Mouse (Mus musculus): ENCODE measurements at regions not wholly inside any gene's neighbourhood (a gene's known extent, or its start where the extent isn't known, plus 50 kb on each side); places are given as distances from the start of the nearest gene placed in this dataset.

DNA sequence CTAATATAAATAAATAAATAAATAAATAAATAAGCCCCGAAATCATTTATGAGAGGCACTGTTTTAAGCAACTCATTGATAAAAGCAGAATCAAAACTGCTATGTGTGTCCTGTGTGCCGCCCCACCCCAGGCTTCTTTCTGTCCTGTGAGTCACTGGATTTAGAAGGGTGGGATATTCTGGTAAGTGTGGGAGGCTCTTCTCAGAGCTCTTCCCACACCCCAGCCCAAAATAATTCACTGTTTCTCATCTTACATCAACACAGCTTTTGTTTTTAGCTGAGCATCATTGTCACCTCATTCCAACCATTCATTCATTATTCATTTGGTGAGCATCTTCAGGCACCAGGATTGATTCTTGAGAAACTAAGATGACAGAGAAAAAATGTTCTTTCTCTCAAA is 118.4 kb downstream of the Barx2 start:
- no peak for DNase-seq (ENCODE audit: low read depth, low spot score)
- WGBS, result 88% methylated on average over 2 of the region's 2 CpGs

DNA sequence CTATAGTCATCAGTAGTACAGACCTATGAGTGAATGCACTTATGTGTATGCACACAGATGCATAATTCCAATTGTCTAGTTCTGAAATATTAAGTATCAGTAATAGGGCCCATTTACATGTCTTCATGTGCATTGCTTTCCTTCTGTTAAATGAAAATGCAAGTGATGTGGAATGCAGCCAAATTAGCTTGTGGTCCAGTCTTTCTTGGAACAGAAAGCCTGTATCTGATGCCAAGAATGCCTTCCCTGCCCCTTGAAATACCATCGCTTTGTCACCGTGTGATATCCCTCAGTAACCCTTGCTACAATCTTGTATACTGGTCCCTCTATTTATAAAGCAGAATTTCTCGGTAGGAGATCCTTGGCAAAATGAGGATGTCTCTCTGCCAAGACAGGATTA is 137.3 kb downstream of the Barx2 start:
- 81% methylated on average over 3 of the region's 3 CpGs for WGBS
- no peak for DNase-seq (ENCODE audit: low read depth, low spot score)

DNA sequence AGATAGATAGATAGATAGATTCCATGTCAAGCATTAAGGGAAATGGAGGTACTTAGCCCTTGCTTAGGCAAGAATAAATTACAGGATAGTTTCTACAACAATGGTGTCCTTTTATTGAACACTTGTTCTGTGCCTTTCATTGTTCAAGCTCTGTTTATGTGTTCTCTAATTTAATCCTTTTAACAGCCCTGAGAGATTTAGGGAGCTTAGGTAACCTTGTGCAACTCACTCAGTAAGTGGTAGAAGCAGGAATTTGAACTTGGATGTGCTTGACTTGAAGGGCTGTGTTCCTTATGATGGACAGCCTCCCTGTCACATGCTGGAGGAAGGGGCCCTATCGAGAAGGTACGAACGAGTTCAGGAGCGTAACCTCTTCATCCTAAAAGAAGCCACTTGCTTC is 147.9 kb downstream of the Barx2 start:
- DNase-seq (ENCODE audit: low read depth, low spot score), result no peak
- 87% methylated on average over 4 of the region's 4 CpGs for WGBS

DNA sequence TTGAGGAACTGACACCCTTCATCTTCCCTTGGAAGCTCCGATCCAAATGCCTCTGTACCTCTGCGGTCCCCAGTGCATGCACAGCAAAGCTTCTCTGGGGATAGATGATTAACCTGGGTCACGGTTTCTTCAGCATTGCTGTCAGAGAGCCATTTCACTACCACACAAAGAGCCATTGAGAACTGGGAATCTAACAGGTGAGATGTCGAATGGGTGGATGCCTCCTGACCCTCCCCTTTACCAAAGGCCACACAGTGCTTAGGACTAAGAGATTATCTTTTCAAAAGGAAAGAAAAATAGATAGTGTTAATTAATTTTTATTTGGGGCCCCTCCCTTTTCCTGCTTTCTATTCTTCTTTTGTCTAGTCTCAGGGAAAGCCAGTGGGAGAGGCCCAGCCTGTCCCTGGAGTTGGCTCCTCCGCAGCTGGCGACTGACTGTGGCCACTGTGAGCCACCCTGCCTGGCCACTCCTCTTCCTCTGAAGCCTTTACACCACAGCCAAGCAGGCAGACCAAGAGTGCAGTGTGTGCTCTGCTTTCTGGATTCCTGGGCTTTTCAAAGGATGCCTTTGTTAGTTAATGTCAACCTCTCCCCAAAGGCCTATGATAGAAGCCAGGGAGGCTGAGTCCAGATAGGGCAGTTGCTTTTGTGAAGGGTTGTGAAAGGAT is 155.2 kb downstream of the Barx2 start:
- no peak for DNase-seq (ENCODE audit: low read depth, low spot score)
- WGBS, result 34% methylated on average over 6 of the region's 6 CpGs

DNA sequence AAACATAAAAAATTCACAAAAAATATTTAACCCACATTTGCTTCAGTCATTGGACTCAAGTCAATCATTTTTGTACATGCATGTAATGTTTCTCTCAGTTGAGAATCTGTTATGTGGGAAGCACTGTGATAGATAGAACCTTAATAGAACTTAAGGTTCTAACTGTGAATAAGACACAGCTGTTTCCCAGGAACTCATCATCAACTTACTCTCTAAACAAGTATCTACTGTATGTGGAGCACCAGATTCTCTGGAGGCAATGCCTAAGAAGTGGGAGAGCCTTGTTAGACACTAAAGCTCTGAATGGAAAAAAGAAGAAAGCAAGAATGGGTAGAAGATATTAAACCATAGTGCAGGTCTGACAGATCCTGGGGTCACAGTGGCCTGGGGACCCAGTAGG is 182.8 kb downstream of the Barx2 start:
- no peak for DNase-seq (ENCODE audit: low read depth, low spot score)

DNA sequence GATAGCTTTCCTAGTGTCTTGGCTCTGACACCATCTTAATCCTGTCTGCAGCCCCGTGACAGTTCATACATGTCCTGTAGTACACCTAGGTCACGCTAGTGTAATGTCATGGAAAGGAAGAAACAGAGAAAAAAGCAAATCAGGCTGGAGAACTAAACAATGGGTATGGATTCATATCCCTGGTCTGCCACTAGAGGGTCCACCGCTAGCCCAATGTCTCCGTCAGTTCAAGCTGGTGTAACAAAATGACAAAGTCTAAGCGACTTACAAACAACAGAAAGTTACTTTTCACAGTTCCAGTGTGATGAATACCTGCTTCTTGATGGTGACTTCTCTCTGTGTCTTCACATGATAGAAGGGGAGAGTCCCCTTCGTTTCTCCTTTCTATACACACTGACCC is 194.0 kb downstream of the Barx2 start:
- no peak for DNase-seq (ENCODE audit: low read depth, low spot score)
- 66% methylated on average over 6 of the region's 6 CpGs for WGBS

DNA sequence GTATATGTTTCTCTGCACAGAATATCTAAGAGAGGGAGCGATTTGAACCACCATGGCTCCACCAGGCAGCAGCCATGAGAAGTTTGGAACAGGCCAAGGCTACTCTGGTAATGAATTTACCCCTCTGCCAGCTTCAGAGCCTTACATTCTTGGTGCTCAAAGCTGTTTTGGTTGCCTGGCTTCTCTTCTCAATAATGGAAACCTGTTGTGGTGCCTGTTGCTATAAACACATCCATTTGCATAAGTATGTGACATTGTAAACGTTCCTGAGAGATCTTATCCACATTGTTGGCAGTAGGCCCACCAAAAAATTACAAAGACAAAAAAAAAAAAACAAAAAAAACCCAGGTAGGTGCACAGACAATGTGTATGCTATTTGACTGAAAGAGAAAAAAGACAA is 203.2 kb downstream of the Barx2 start:
- DNase-seq (ENCODE audit: low read depth, low spot score), result no peak
- WGBS, result 46% methylated on average over 2 of the region's 2 CpGs

DNA sequence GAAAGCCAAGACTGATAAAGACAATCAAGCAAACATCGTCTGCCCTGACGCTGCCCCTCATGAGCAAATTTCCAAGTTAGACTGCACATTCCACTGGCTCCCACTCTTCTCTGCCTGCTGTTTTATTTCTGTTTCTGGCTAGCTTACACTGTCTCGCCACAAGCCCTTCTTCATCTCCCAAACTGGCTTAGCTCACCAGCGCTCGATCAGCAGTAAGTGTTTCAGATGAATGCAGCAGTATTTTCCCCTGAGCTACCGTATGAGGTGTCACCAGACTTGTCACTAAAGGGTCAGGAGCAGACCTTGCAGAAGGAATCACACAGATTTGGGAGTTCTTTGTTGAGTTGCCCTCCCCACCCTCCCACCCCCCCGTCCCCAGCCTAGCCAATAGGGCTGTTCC is 206.6 kb downstream of the Barx2 start:
- 61% methylated on average over 7 of the region's 7 CpGs for WGBS

DNA sequence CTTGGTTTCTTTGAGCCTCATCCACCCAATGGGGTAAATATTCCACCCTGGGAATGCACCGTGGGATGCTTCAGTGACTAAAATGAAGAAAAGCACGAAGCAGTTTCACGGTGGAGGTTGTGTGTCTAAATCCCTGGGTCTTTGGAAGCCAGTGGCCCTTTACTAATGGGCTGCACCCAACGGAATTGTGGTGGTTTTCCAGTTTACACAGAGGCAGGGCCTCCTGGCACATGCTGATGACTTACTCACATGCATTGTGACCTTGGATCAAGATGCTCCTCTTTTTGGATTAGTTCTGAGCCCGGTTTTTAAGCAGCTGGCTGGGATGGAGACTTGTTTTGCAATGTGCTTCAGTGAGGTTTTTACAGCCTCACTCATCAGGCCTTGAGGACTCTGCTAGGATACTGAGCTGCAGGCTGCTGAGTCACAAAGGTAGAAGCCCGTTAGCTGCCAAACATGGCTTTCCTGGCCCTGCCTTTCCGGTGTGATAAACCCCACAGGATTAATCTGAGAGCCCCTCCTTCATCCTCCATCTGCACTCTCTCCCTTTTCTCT is 222.3 kb downstream of the Barx2 start:
- no peak for DNase-seq (ENCODE audit: low read depth, low spot score)
- 77% methylated on average over 7 of the region's 7 CpGs for WGBS

More for the DNA sequence above, 206.6 kb downstream of the Barx2 start:
- no peak for DNase-seq (ENCODE audit: low read depth, low spot score)

DNA sequence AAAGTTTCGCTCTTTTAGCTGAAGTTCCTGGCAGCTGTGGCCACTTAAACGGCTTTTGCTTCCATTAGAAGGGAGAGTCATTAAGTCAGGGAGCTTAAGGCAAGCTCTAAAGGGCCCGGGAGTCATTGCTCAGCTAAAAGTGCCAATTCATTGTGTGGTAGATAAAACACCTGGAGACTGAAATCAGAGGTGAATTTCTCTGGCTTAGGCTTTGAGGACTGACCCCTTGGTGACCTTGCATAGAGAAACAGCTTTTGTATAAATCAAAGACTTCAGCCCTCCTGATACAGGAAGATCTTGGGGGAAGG is 224.1 kb upstream of the Tmem45b start:
- WGBS, result 0% methylated on average over 3 of the region's 3 CpGs
- no peak for DNase-seq (ENCODE audit: low read depth, low spot score)

DNA sequence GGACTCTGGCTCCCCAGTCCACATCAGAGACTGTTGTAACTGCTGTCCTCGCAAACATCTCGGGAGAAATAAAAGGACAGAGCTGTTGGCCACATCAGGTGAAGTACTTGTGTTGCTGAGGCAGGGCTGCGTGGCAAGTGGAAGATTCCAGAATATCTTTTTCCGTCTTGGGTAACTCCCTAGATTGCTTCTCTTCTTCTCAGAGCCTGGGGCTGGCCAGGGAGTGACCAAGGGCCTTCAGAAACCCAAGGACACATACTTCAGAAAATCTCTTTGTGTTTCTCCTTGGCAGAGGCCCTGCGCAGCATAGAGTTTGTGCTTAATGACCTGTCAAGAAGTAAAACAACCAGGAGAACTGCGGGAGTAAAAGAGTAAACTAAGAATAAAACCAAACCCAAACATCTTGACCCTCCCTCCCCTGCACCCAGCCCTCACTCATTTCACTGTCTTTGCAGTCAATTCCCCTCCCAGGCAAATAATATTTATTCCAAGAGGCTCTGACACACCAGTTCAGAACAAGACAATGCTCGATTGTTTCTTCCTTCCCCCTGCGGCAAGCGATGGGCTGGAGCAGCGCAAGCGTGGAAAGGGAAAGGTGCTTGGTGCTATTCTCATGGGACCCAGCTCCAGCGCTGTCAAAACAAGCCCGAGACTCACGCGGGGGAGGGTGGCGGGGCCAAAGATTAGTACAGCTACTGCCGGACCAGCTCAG is 223.6 kb upstream of the Tmem45b start:
- no peak for DNase-seq (ENCODE audit: low read depth, low spot score)
- 10% methylated on average over 17 of the region's 17 CpGs for WGBS

DNA sequence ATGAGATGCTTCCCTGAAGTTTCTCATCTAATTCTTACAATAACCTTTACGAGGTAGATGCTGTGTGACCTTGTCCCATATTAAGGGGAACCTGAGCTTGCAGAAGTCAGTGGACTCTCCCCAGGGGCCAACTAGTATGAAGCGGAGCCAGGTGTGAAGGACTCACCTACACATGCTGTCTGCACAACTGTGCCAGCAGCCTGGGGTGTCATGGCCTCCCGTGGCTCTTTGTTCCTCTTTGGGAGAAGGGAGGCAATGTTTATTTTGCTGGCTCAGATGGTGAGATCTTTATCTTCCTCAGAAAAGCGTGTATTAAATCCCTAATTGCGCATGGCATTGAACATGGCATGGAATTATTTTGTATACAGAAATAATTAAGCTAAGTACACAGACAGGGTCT is 222.2 kb upstream of the Tmem45b start:
- WGBS, result 87% methylated on average over 5 of the region's 5 CpGs
- no peak for DNase-seq (ENCODE audit: low read depth, low spot score)

DNA sequence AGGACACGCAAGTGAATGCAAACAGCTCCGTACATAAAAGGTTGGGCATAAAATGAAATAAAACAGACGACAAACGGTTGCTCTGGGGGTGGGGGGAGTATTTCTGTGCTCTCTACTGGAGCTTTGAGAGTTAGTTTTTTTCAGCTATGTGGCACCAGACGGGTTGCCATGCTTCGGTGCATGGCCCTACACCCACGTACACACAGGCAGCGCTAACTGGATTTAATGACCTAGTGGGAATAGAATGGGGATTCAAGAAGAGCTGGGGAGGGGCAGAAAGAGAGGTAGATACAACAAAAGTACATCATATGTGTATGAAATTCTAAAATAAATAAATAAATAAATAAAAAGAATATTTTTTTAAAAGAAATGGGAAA is 220.5 kb upstream of the Tmem45b start:
- 79% methylated on average over 8 of the region's 8 CpGs for WGBS

DNA sequence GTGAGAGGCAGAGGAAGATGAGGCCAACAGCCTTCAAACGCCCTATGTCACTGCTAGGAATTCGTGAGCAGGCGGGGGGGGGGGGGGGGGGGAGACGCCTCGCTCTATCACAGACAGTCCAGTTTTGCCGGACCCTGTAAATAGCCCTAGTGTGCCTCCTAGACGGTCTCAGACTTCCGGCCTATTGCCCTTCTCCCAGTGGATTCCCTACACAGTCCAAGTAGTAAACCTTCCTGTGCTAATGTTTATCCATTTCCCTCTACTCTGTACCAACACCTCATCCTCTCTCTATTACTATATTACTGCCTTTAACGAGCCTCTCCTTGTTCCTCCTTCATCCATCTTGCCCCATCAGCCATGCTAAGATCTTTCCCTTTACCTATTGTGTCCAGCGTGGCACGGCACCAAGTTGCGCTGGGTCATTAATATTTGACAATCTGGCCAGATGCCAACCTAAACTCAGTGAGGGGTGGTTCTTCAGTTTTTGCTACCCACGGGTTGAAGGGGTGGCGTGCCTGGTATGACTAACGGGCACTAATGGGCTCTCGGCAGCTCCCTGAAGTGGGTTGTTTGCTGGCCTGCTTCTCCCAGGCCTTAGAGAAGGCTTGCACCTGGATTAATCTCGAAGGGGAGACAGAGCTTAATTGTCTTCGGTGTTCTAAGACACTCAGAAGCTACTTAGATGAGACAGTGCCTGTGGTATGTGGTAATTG is 220.0 kb upstream of the Tmem45b start:
- no peak for DNase-seq (ENCODE audit: low read depth, low spot score)
- 46% methylated on average over 17 of the region's 18 CpGs for WGBS

More for the DNA sequence above, 220.5 kb upstream of the Tmem45b start:
- no peak for DNase-seq (ENCODE audit: low read depth, low spot score)

DNA sequence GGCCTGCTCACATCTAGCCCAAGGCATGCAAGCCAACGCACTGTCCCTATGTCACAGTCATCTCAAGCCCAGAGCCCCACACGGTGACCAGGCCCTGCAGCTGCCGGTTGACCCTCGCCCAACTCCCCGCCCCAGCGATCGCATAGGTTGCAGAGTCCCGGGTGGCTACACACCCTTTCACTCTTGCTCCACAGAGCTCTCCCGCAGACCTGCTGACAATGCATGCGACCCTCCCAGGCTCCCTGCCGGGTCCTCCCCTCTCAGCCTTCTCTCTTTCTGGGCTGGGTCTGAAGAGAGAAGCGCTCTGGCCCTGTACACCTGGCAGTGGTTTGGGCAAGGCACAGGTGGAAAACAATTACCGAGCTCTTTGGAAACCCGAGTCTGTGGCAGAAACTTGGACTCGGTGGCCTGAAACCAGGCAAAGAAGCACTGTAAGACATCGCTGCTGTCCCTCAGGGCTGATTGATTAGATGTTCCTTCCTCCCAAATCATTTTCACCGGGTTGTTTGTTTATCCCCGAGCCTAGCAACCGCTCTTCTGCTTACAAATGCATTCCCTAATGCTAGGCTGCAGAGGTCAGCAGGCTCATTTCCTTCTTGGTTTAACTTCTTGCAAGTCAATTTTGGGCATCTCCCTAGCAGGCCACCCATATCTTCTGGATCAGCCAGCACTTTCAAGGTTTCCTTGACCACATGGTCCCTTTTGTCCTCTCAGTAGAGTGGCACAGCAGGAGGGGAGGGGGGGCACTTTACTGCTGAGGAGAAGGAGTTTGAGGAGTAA is 219.2 kb upstream of the Tmem45b start:
- DNase-seq (ENCODE audit: low read depth, low spot score), result no peak
- 25% methylated on average over 19 of the region's 19 CpGs for WGBS

DNA sequence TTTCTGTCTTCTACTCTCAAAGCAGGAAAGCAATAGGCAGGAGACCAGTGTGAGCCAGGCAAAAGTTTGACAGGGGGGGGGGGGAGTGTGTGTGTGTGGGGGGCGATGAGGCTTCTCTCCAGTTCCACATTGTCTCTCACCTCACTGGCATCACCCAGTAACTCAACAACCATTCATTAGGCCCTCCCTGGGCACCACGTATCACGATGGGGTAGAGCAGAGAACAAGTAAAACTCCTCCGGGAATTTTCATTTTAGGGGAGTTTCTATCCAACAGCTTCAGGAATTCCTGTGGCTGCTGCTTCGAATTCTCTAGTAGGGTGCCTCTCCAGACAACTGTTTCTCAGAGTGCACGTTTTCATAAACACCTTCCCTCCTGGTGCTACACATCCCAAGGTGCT is 218.6 kb upstream of the Tmem45b start:
- WGBS, result 67% methylated on average over 6 of the region's 6 CpGs
- no peak for DNase-seq (ENCODE audit: low read depth, low spot score)

DNA sequence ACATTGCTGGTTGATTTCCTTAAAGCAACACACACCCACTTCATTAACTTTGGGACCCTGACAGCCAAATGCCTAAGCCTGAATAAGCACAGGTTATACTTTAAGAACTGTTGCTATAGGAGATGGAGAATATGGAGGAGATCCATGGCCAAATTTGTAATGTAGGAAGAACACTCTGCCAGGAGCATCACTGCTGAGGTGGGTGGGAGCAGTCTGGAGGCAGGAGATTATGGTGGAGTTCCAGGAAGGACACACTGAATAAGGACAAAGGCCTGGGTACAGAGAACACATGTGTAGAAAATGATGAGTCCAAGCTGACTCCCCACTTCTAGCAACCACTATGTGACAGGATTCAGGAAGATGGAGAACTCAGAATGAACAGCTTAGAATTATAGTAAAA is 212.9 kb upstream of the Tmem45b start:
- no peak for DNase-seq (ENCODE audit: low read depth, low spot score)

DNA sequence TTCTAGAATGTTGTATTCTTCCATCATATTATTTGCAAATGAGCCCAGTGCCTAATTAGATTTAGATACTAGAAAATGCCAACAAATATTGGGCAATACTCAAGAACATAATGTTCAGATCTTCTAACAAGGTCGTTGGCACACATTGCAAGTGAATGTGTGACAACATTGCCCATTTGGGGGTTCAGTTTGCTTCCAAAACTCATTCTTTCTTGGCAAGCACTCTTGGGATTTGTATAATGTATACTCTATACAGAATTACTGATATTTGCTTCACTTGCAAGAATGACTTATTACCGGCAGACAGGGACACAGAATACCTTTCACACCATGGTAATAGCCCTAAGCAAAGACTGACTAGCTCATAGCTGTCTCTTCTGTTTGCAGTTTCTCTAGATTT is 194.8 kb upstream of the Tmem45b start:
- DNase-seq (ENCODE audit: low read depth, low spot score), result no peak
- 66% methylated on average over 2 of the region's 2 CpGs for WGBS

DNA sequence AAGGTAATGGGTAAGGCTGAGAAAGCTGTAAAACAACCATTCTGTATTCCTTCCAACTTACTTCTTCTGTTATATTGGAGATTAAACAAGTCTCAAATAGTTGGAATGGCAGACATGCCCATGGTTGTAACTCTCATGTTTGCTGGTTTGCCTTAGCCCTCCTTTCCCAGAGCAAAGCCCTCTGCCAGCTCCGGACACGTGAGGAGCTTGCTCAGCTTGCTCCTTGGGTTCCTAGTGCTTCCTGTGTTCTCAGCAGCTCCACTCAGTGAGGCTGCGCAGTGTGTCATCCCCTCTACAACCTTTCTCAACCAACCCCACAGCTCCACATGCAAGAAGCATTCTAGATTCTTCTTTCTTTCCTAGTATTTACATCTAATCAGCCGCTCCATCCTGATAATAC is 193.3 kb upstream of the Tmem45b start:
- 81% methylated on average over 4 of the region's 4 CpGs for WGBS
- DNase-seq (ENCODE audit: low read depth, low spot score), result no peak

DNA sequence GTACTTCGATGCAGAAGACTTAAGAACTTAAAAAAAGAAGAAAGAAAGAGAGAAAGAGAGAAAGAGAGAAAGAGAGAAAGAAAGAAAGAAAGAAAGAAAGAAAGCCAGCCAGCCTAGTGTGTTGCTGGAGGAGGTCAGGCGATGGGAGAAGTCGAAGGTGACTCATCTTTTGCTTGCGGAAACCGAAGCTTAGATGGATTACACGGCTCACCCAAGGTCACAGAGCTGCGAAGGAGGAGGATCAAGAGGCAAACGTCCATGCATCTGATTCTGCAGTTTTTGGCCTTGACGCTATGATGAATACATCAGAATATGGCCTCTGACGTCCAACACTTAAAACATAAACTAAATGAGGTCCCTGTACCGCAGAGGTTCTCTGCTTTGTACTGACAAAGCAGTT is 192.4 kb upstream of the Tmem45b start:
- 75% methylated on average over 11 of the region's 11 CpGs for WGBS
- DNase-seq (ENCODE audit: low read depth, low spot score), result no peak

All from large intestine, adult 2 months (tissue).